ENCODE assay signal across 15 mouse cellular contexts in genomic region chr9:36504211-36504610, GRCm38 (mm10).
"Had no signal": no experiment of that assay in that cellular context is flagged by ENCODE, and none has a peak within 500 bp of the region (broad histone marks: within the 10 kb centered on the region; RNA-seq: fewer than 3 reads in every experiment).

No protein-coding gene starts in this region.

- DNase-seq: heart, postnatal 10 days; heart, postnatal 14 days; heart, postnatal 36 days; heart, postnatal 4 days; kidney, adult 11 months; kidney, adult 18-20 months; kidney, adult 2 months; kidney, adult 8-10 months; kidney, adult 9 months; kidney, postnatal 14 days; kidney, postnatal 25 days; kidney, postnatal 36 days; kidney, postnatal 4 days; layer of hippocampus, adult 9-11 months; layer of hippocampus, postnatal 36 days had no signal
